15 mouse cellular contexts compared by ENCODE assay signal in the genomic region with DNA sequence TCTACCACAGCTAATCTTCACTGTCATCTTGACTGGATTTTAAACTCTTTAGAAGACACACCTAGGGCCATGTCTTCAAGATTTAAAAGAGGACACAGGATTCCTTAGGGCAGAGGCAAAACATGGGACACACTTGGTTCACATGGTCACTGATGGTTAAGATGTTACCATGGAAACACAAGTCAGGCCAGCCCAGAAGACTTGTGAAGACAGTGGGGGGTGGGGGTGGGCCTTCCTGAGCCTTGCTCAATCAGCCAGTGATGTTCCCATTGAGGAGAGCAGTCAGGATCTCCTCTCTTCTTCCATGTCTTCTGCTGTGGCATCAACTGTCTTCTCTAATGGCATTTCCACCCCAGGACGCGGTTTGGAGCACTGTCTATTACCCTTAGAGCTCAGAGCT.
"Had no signal": no experiment of that assay in that cellular context is flagged by ENCODE, and none has a peak within 500 bp of the region (broad histone marks: within the 10 kb centered on the region; RNA-seq: fewer than 3 reads in every experiment).

No protein-coding gene starts in this region.

- H3K36me3 ChIP-seq: midbrain, embryonic 13.5 days; midbrain, embryonic 15.5 days; neural tube, embryonic 12.5 days had no signal

- ATAC-seq: liver, postnatal 0 days; lung, postnatal 0 days; midbrain, embryonic 13.5 days; midbrain, embryonic 15.5 days had no signal

- H3K27ac ChIP-seq: macrophage; midbrain, embryonic 13.5 days; midbrain, embryonic 15.5 days; neural tube, embryonic 12.5 days had no signal

- H3K4me3 ChIP-seq: megakaryocyte, embryonic 14.5 days; midbrain, embryonic 13.5 days; midbrain, embryonic 15.5 days; neural tube, embryonic 12.5 days had no signal

- H3K9ac ChIP-seq: liver, postnatal 0 days; lung, embryonic 14.5 days; midbrain, embryonic 13.5 days; midbrain, embryonic 15.5 days; neural tube, embryonic 12.5 days had no signal

- H3K9me3 ChIP-seq: midbrain, embryonic 13.5 days; midbrain, embryonic 15.5 days; neural tube, embryonic 12.5 days had no signal

- DNase-seq: liver, postnatal 0 days; lung, embryonic 14.5 days; lung, postnatal 14 days; lung, postnatal 36 days; right cerebral cortex, postnatal 14 days; thymus, adult 18-20 months; thymus, postnatal 14 days; thymus, postnatal 36 days had no signal

- H3K4me2 ChIP-seq: lung, embryonic 14.5 days; midbrain, embryonic 11.5 days; midbrain, embryonic 13.5 days; midbrain, embryonic 15.5 days; neural tube, embryonic 12.5 days had no signal

- H3K4me1 ChIP-seq: megakaryocyte, embryonic 14.5 days had no signal
